Mouse (Mus musculus): ENCODE measurements around the gene Tpi1. TPM values are rescaled to one million over a fixed set of nuclear protein-coding genes. Genes with fewer than 3 reads are reported as not detected.
"Not testable (repeated sequence)": the region's sequence is repeated elsewhere in the genome, so short reads cannot be mapped to it uniquely, and the experiment has no call there.

Tpi1 gene
- polyA plus RNA-seq, 1 experiment from 2014 or later = 680 TPM

DNA sequence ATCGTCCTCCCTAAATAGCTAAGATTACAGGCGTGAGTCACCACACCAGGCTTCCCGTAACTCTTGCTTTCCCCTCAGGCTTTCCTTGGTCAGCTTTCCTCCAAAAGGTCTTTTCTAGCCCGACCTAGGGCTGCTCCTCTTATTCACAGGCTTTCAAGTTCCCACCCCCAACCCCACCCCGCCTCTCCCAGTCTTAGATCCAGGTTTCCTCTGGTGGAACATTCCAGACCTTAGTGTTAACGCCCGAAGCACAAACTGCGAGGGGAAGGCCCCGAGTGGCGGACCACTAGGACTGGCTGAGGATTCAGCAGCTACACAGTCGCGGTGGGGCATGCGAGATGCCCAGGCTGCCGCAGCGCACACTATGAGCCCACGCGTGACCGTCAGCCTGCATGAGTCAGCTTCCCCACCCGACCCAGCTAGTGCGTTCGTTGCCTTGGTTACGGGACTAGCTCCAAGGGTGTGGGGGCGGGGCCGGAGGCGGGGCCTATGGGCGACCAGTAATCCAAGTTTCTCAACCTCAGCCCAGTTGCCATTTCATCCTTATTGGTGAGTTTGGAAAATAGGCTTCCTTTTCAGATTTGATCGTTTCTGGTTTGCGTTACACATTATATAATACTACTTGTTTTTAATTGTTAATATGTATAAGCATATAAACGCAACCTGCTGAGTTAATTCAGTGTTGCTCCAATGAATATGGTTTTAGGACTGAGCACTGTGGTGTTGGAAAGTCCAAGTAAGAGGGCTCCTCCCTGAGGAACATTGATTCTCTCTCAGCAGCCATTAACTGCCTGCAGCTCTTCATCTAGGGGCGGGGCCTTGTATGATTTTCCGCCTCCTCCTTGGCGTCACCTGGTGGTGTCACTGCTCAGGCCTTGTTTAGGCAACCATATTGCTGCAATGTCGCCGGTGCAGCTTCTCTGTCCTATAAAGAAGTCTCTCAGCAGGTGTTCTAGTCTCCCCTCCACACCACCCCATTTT lies 8.5 kb downstream of the Tpi1 start:
- WGBS = 2% methylated on average over 34 of the region's 34 CpGs

DNA sequence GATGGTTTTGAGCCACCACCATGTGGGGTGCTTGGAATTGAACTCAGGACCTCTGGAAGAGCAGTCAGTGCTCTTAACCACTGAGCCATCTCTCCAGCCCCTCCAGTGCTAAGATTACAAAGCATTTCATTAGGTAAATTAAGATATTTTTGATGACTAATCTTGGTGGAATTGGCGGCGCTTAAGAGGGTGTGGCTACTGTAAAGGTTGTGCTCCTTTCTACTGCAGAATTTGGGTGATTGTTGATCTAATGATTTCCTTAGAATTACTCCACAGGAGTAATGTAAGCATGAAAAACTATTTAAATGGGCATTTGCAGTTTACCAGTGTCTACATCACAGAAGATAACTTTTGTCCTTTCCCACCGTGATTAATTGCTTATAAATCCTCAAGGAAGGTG lies 9.8 kb downstream of the Tpi1 start:
- Histone ChIP-seq H3K36me3 (ENCODE audit: control insufficient read depth, insufficient read depth, low read length) (no peaks in the 10 kb centered on the region), H3K27ac (ENCODE audit: low read length) (no peak overlapping the region), H3K9me3 (ENCODE audit: control insufficient read depth, low read length) (no peaks in the 10 kb centered on the region), H3K4me1 (replicated peaks; ENCODE audit: control insufficient read depth, insufficient read depth, low read length) (peaks cover 11% of the 10 kb centered on the region), H3K9ac (ENCODE audit: low read length) (no peak overlapping the region), H3K4me3 (ENCODE audit: low read length) (no peak overlapping the region), H3K4me2 (ENCODE audit: low read depth, low read length) (no peak overlapping the region), H3K27me3 (ENCODE audit: control insufficient read depth, insufficient read depth, low read depth, low read length) (no peaks in the 10 kb centered on the region)
- WGBS = 85% methylated on average over 3 of the region's 3 CpGs
- ATAC-seq (ENCODE audit: low read depth) = no peak

More for the DNA sequence above, 8.5 kb downstream of the Tpi1 start:
- peaks cover 4% of the 10 kb centered on the region; the same call in 1 of the 2 replicates for H3K36me3 ChIP-seq (ENCODE audit: control insufficient read depth, insufficient read depth, low read length)
- ATAC-seq (ENCODE audit: low read depth) = peak; percentile 82
- peaks cover 19% of the 10 kb centered on the region for H3K4me1 ChIP-seq (replicated peaks; ENCODE audit: control insufficient read depth, insufficient read depth, low read length)
- peak overlapping the region; percentile 69 for H3K9ac ChIP-seq (ENCODE audit: low read length)
- H3K9me3 ChIP-seq (ENCODE audit: control insufficient read depth, low read length) = no peaks in the 10 kb centered on the region
- peak overlapping the region; percentile 72 for H3K4me2 ChIP-seq (ENCODE audit: low read depth, low read length)
- H3K4me3 ChIP-seq (ENCODE audit: low read length) = peak overlapping the region; percentile 60
- H3K27me3 ChIP-seq (ENCODE audit: control insufficient read depth, insufficient read depth, low read depth, low read length) = no peaks in the 10 kb centered on the region
- H3K27ac ChIP-seq (ENCODE audit: low read length) = peak overlapping the region; percentile 92

DNA sequence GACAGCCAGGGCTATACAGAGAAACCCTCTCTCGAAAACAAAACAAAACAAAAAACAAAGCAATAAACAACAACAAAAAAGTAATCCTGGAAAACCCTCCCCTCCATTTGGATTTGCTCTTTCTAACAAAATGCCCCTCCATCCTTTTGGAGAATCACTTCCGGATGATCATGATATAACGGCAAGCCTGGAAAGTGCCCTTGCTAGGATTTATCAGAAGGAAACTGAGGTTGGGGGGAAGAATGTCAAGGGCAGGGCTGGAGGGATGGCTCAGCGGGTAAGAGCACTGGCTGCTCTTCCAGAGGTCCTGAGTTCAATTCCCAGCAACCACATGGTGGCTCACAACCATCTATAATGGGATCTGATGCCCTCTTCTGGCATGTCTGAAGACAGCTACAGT lies 10.4 kb downstream of the Tpi1 start:
- ATAC-seq (ENCODE audit: low read depth); H3K9ac ChIP-seq (ENCODE audit: low read length); H3K27me3 ChIP-seq (ENCODE audit: control insufficient read depth, insufficient read depth, low read depth, low read length); H3K4me2 ChIP-seq (ENCODE audit: low read depth, low read length); H3K27ac ChIP-seq (ENCODE audit: low read length); H3K4me3 ChIP-seq (ENCODE audit: low read length); H3K9me3 ChIP-seq (ENCODE audit: control insufficient read depth, low read length); H3K36me3 ChIP-seq (ENCODE audit: control insufficient read depth, insufficient read depth, low read length): not testable (repeated sequence)
- H3K4me1 ChIP-seq (replicated peaks; ENCODE audit: control insufficient read depth, insufficient read depth, low read length) = peaks cover 11% of the 10 kb centered on the region
- WGBS = 94% methylated on average over 4 of the region's 4 CpGs

DNA sequence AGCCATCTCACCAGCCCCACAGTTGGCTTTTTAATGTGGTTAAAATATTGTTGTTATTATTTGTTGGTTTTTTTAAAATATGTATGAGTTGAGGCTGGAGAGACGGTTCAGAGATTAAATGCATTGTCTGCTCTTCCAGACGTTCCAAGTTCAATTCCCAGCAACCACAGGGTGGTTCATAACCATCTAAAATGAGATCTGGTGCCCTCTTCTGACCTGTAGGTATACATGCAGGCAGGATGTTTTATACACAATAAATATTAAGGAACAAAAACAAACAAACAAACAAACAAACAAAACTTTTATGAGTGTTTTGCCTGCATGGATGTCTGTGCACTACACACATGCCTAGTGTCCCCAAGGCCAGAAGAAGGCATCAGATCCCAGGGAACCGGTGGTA lies 11.0 kb downstream of the Tpi1 start:
- Histone ChIP-seq H3K4me3 (ENCODE audit: low read length) (no peak overlapping the region), H3K4me1 (replicated peaks; ENCODE audit: control insufficient read depth, insufficient read depth, low read length) (peaks cover 8% of the 10 kb centered on the region), H3K27ac (ENCODE audit: low read length) (no peak overlapping the region), H3K36me3 (ENCODE audit: control insufficient read depth, insufficient read depth, low read length) (no peaks in the 10 kb centered on the region), H3K9ac (ENCODE audit: low read length) (no peak overlapping the region), H3K9me3 (ENCODE audit: control insufficient read depth, low read length) (no peaks in the 10 kb centered on the region), H3K4me2 (ENCODE audit: low read depth, low read length) (no peak overlapping the region), H3K27me3 (ENCODE audit: control insufficient read depth, insufficient read depth, low read depth, low read length) (no peaks in the 10 kb centered on the region)
- 74% methylated on average over 3 of the region's 3 CpGs for WGBS
- no peak for ATAC-seq (ENCODE audit: low read depth)

DNA sequence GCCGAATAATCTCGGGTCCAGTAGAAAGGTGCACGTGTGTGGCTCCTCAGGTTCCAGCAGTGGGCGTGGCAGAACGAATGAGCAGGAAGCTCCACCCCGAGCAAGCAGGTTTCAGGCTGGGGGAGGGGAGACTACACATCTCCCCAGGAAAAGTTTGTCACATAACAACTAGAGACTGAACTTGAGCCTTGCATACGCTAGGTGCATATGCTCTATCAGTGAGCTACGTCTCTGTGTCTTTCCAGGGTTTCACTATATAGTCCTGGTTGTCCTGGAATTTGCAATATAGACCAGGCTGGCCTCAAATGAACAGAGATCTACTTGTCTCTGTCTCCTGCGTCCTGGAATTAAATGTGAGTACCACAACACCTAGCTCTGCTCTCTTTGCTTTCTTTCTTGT lies 11.7 kb downstream of the Tpi1 start:
- not testable (repeated sequence) for H3K9me3 ChIP-seq (ENCODE audit: control insufficient read depth, low read length); H3K4me1 ChIP-seq (replicated peaks; ENCODE audit: control insufficient read depth, insufficient read depth, low read length); H3K9ac ChIP-seq (ENCODE audit: low read length); H3K36me3 ChIP-seq (ENCODE audit: control insufficient read depth, insufficient read depth, low read length); ATAC-seq (ENCODE audit: low read depth); H3K27me3 ChIP-seq (ENCODE audit: control insufficient read depth, insufficient read depth, low read depth, low read length); H3K27ac ChIP-seq (ENCODE audit: low read length)
- Histone ChIP-seq H3K4me3 (ENCODE audit: low read length) (peak overlapping the region; percentile 6; the same call in 1 of the 2 replicates), H3K4me2 (ENCODE audit: low read depth, low read length) (peak overlapping the region; percentile 27)
- WGBS = 18% methylated on average over 5 of the region's 9 CpGs

DNA sequence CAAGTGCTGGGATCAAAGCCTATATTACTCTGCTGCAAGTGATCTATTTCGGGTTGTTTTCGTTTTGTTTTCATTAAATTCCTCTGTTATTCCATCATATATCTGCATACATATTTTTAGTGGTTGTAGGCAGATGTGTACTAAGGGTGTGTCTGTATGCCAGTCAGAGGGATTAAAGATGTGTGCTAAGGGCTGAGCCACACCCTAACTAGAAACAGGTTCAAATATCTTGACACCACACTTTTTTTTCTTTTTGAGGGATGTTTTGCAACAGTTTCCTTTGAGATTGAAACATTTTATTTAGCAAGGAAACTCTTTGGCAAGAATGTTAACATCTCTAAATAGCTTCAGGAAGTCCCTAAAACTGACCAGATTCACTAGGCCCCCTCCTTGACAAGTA lies 17.9 kb downstream of the Tpi1 start:
- Histone ChIP-seq H3K9ac (ENCODE audit: low read length) (no peak overlapping the region), H3K27me3 (ENCODE audit: control insufficient read depth, insufficient read depth, low read depth, low read length) (no peaks in the 10 kb centered on the region), H3K4me1 (replicated peaks; ENCODE audit: control insufficient read depth, insufficient read depth, low read length) (no peaks in the 10 kb centered on the region), H3K9me3 (ENCODE audit: control insufficient read depth, low read length) (no peaks in the 10 kb centered on the region), H3K4me2 (ENCODE audit: low read depth, low read length) (no peak overlapping the region), H3K27ac (ENCODE audit: low read length) (no peak overlapping the region), H3K4me3 (ENCODE audit: low read length) (no peak overlapping the region), H3K36me3 (ENCODE audit: control insufficient read depth, insufficient read depth, low read length) (no peaks in the 10 kb centered on the region)
- no peak for ATAC-seq (ENCODE audit: low read depth)
- WGBS = 83% methylated on average over 2 of the region's 2 CpGs

DNA sequence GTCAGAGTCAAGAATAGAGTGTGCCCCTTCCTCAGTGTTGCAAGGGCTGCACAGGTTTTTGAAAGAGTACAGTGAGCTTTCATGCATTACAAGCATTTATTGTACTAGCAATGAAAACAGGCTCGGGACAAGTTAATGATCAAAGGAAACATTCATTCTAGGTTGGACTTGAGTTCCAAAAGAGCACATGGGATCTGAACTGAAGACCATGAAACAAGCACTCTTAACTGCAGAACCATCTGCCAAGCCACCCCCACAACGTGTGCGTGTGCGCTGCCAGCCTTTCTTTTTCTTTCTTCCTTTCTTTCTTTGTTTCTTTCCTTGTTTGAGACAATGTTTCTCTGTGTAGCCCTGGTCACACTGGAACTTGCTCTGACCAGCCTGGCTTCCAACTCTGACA lies 18.3 kb downstream of the Tpi1 start:
- Histone ChIP-seq H3K4me2 (ENCODE audit: low read depth, low read length) (no peak overlapping the region), H3K9me3 (ENCODE audit: control insufficient read depth, low read length) (no peaks in the 10 kb centered on the region), H3K9ac (ENCODE audit: low read length) (no peak overlapping the region), H3K27ac (ENCODE audit: low read length) (no peak overlapping the region), H3K4me1 (replicated peaks; ENCODE audit: control insufficient read depth, insufficient read depth, low read length) (no peaks in the 10 kb centered on the region), H3K36me3 (ENCODE audit: control insufficient read depth, insufficient read depth, low read length) (no peaks in the 10 kb centered on the region), H3K4me3 (ENCODE audit: low read length) (no peak overlapping the region), H3K27me3 (ENCODE audit: control insufficient read depth, insufficient read depth, low read depth, low read length) (no peaks in the 10 kb centered on the region)
- ATAC-seq (ENCODE audit: low read depth) = no peak
- 76% methylated on average over 4 of the region's 4 CpGs for WGBS

DNA sequence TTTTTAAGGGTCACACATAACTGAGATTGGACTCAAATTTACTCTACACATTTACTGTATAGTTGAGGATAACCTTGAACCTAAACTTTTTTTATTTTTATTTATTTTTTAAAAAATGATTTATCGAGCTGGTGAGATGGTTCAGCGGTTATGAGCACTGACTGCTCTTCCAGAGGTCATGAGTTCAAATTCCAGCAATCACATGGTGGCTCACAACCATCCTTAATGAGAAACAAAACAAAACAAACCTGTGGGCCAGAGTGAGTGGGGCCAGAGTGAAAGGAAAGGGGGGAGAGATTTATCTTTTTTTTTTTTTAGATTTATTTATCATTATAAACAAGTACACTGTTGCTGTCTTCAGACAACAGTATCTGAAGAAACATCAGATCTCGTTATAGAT lies 22.2 kb downstream of the Tpi1 start:
- Histone ChIP-seq H3K4me1 (replicated peaks; ENCODE audit: control insufficient read depth, insufficient read depth, low read length) (no peaks in the 10 kb centered on the region), H3K27me3 (ENCODE audit: control insufficient read depth, insufficient read depth, low read depth, low read length) (no peaks in the 10 kb centered on the region), H3K36me3 (ENCODE audit: control insufficient read depth, insufficient read depth, low read length) (no peaks in the 10 kb centered on the region), H3K9ac (ENCODE audit: low read length) (no peak overlapping the region), H3K9me3 (ENCODE audit: control insufficient read depth, low read length) (no peaks in the 10 kb centered on the region), H3K4me2 (ENCODE audit: low read depth, low read length) (no peak overlapping the region), H3K27ac (ENCODE audit: low read length) (no peak overlapping the region), H3K4me3 (ENCODE audit: low read length) (no peak overlapping the region)
- no peak for ATAC-seq (ENCODE audit: low read depth)
- WGBS = 78% methylated on average over 3 of the region's 3 CpGs

DNA sequence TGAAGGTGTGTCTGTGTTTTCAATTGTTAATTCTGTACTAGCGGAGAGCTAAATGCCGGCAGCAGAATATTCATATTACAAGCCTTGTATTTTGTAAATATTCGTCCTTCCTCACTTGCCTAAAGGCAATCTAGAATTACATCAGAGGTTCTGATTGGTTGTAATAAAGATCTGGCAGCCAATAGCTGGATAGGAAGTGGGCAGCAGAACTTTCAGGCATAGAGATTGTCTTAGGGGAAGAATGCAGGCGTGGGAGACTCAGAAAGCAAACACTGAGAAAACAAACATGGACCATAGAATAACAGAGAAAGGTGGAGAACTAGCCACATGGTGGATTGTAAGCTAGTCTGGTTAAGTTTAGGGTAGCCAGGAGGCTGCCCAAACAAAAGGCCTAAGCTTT lies 24.0 kb downstream of the Tpi1 start:
- peak overlapping the region; percentile 2; the same call in 1 of the 2 replicates for H3K27ac ChIP-seq (ENCODE audit: low read length)
- no peak overlapping the region for H3K4me3 ChIP-seq (ENCODE audit: low read length)
- no peaks in the 10 kb centered on the region for H3K9me3 ChIP-seq (ENCODE audit: control insufficient read depth, low read length)
- ATAC-seq (ENCODE audit: low read depth) = peak; percentile 47; the same call in 1 of the 2 replicates
- H3K27me3 ChIP-seq (ENCODE audit: control insufficient read depth, insufficient read depth, low read depth, low read length) = no peaks in the 10 kb centered on the region
- H3K36me3 ChIP-seq (ENCODE audit: control insufficient read depth, insufficient read depth, low read length) = no peaks in the 10 kb centered on the region
- WGBS = 42% methylated on average over 4 of the region's 4 CpGs
- no peaks in the 10 kb centered on the region for H3K4me1 ChIP-seq (replicated peaks; ENCODE audit: control insufficient read depth, insufficient read depth, low read length)
- no peak overlapping the region for H3K4me2 ChIP-seq (ENCODE audit: low read depth, low read length)
- H3K9ac ChIP-seq (ENCODE audit: low read length) = no peak overlapping the region

Data from lung, embryonic 16.5 days (tissue).